Mouse (Mus musculus) bone marrow macrophage, adult 2 months (primary cell): Measurements from ENCODE around the gene Zfp296. TPM values are rescaled to one million over a fixed set of nuclear protein-coding genes. Genes with fewer than 3 reads are reported as not detected.

ENCODE experiments used
- H3K27ac ChIP-seq: 2 replicates; pipeline ENCODE4 v1.5.1; 2012; ENCODE audit warnings: low read depth, low read length; ENCODE audit not compliant: insufficient read depth
- H3K4me1 ChIP-seq: 2 replicates; pipeline ENCODE4 v1.6.1; 2012; ENCODE audit warnings: low read length; ENCODE audit not compliant: control insufficient read depth, insufficient read depth
- H3K4me3 ChIP-seq: 2 replicates; pipeline ENCODE4 v1.5.1; 2012; ENCODE audit warnings: mild to moderate bottlenecking, low read length, moderate library complexity; ENCODE audit not compliant: insufficient read depth
- CTCF ChIP-seq: IDR thresholded peaks from 2 replicates; pipeline ENCODE4 v1.5.1; 2012; ENCODE audit warnings: low read depth, mild to moderate bottlenecking, low read length, moderate library complexity
- POLR2A ChIP-seq: IDR thresholded peaks from 2 replicates; pipeline ENCODE4 v1.6.1; 2012; ENCODE audit warnings: mild to moderate bottlenecking, low read depth, low read length, borderline replicate concordance
- polyA plus RNA-seq: library from polyadenylated mRNA; stranded (reverse); fragments of >200 nt; gene quantifications from 2 replicates; pipeline ENCODE4 v1.2.4, GENCODE M21; 2012; ENCODE audit not compliant: missing spikeins, insufficient read depth, insufficient read length

Gene Zfp296
- polyA plus RNA-seq, 1 experiment: 0.60 TPM

- H3K27ac ChIP-seq: no peak overlapping the region
- H3K4me3 ChIP-seq: no peak overlapping the region
- TF ChIP-seq CTCF (no peak), POLR2A (no peak)
- H3K4me1 ChIP-seq: peaks cover 2% of the 10 kb centered on the region; the same call in 1 of the 2 replicates
Measured at GRCm38 (mm10) chr7:19622241-19622640, 45.2 kb downstream of the Zfp296 start.

GRCm38 (mm10) chr7:19623433-19623832 is 46.3 kb downstream of the Zfp296 start:
- no peak overlapping the region for H3K4me3 ChIP-seq

GRCm38 (mm10) chr7:19627721-19628120 is 50.6 kb downstream of the Zfp296 start:
- TF ChIP-seq CTCF (no peak), POLR2A (no peak)
- Histone ChIP-seq H3K4me1 (peaks cover 18% of the 10 kb centered on the region), H3K27ac (no peak overlapping the region; the same call in 1 of the 2 replicates), H3K4me3 (peak overlapping the region; percentile 62)

More at GRCm38 (mm10) chr7:19623433-19623832, 46.3 kb downstream of the Zfp296 start:
- no peak overlapping the region for H3K27ac ChIP-seq
- H3K4me1 ChIP-seq: peaks cover 2% of the 10 kb centered on the region; the same call in 1 of the 2 replicates
- no peak for TF ChIP-seq POLR2A
- TF ChIP-seq CTCF: no peak

GRCm38 (mm10) chr7:19628192-19628535 is 51.1 kb downstream of the Zfp296 start:
- Histone ChIP-seq H3K27ac (peak overlapping the region; percentile 38), H3K4me3 (peak overlapping the region; percentile 62), H3K4me1 (peaks cover 18% of the 10 kb centered on the region)
- no peak for TF ChIP-seq CTCF
- TF ChIP-seq POLR2A: no peak

- Histone ChIP-seq H3K4me3 (peak overlapping the region; percentile 75), H3K4me1 (peaks cover 18% of the 10 kb centered on the region), H3K27ac (peak overlapping the region; percentile 77)
- TF ChIP-seq POLR2A: no peak
- no peak for TF ChIP-seq CTCF
Measured at GRCm38 (mm10) chr7:19628536-19629360, 51.7 kb downstream of the Zfp296 start.

GRCm38 (mm10) chr7:19629361-19629734 is 52.3 kb downstream of the Zfp296 start, which contains the start of gene Relb:
Gene Relb, minus strand, starts transcription at chr7:19629438.
- Histone ChIP-seq H3K4me1 (peaks cover 18% of the 10 kb centered on the region), H3K4me3 (peak within 1 kb of the TSS; percentile 75), H3K27ac (peak within 1 kb of the TSS; percentile 77)
- no peak for TF ChIP-seq POLR2A
- no peak for TF ChIP-seq CTCF

Other genes with a start within 250 kb of the Zfp296 start
- 30.7 and 35.4 TPM in 2 replicates for gene Ercc1, start 232.5 kb upstream of the Zfp296 start, polyA plus RNA-seq
- gene Cd3eap, start 217.8 kb upstream of the Zfp296 start, polyA plus RNA-seq: 7.8 and 8.4 TPM in 2 replicates
- 1.6 and 4.0 TPM in 2 replicates for gene Ppp1r13l, start 217.5 kb upstream of the Zfp296 start, polyA plus RNA-seq
- 14.5 and 18.9 TPM in 2 replicates for gene Ercc2, start 195.3 kb upstream of the Zfp296 start, polyA plus RNA-seq
- 0.95 TPM in 1 of 2 replicates, not detected in the other for gene Klc3, start 173.2 kb upstream of the Zfp296 start, polyA plus RNA-seq
- 0.65 TPM in 1 of 2 replicates, not detected in the other for gene Ckm, start 172.5 kb upstream of the Zfp296 start, polyA plus RNA-seq
- gene Mark4, start 118.5 kb upstream of the Zfp296 start, polyA plus RNA-seq: 21.3 and 21.4 TPM in 2 replicates
- gene Exoc3l2, start 114.0 kb upstream of the Zfp296 start, polyA plus RNA-seq: not detected in 2 replicates
- gene Bloc1s3, start 68.9 kb upstream of the Zfp296 start, polyA plus RNA-seq: 9.7 and 11.0 TPM in 2 replicates
- gene Trappc6a, start 68.9 kb upstream of the Zfp296 start, polyA plus RNA-seq: 51.4 and 57.0 TPM in 2 replicates
- gene Nkpd1, start 59.4 kb upstream of the Zfp296 start, polyA plus RNA-seq: not detected in 2 replicates
- gene Ppp1r37, start 14.2 kb upstream of the Zfp296 start, polyA plus RNA-seq: 19.3 and 25.7 TPM in 2 replicates
- 51.6 and 52.0 TPM in 2 replicates for gene Gemin7, start 308 bp downstream of the Zfp296 start, polyA plus RNA-seq
- gene Clasrp, start 27.2 kb downstream of the Zfp296 start, polyA plus RNA-seq: 41.1 and 53.9 TPM in 2 replicates
- gene Relb, start 52.2 kb downstream of the Zfp296 start, polyA plus RNA-seq: 33.2 and 35.7 TPM in 2 replicates
- gene Clptm1, start 87.7 kb downstream of the Zfp296 start, polyA plus RNA-seq: 81.9 and 95.3 TPM in 2 replicates
- 56.2 and 70.4 TPM in 2 replicates for gene Apoc2, start 100.7 kb downstream of the Zfp296 start, polyA plus RNA-seq
- not detected in 2 replicates for gene Gm44805, start 104.1 kb downstream of the Zfp296 start, polyA plus RNA-seq
- gene Apoc4, start 104.2 kb downstream of the Zfp296 start, polyA plus RNA-seq: not detected in 2 replicates
- not detected in 2 replicates for gene Apoc1, start 115.4 kb downstream of the Zfp296 start, polyA plus RNA-seq
- gene Apoe, start 121.9 kb downstream of the Zfp296 start, polyA plus RNA-seq: 16,287 and 16,533 TPM in 2 replicates
- 23.8 and 25.2 TPM in 2 replicates for gene Tomm40, start 138.2 kb downstream of the Zfp296 start, polyA plus RNA-seq
- 12.7 and 12.9 TPM in 2 replicates for gene Nectin2, start 173.2 kb downstream of the Zfp296 start, polyA plus RNA-seq
- 0.52 and 2.6 TPM in 2 replicates for gene Bcam, start 193.7 kb downstream of the Zfp296 start, polyA plus RNA-seq
- gene Cblc, start 219.5 kb downstream of the Zfp296 start, polyA plus RNA-seq: not detected in 2 replicates
- 60.7 and 72.2 TPM in 2 replicates for gene Bcl3, start 245.5 kb downstream of the Zfp296 start, polyA plus RNA-seq